Mouse (Mus musculus): ENCODE data around the gene Fkbp5.
A peak's percentile ranks its signal among the peaks of the same experiment; 100 is the strongest.
"Not testable (repeated sequence)": the region's sequence is repeated elsewhere in the genome, so short reads cannot be mapped to it uniquely, and the experiment has no call there.

Gene Fkbp5

DNA sequence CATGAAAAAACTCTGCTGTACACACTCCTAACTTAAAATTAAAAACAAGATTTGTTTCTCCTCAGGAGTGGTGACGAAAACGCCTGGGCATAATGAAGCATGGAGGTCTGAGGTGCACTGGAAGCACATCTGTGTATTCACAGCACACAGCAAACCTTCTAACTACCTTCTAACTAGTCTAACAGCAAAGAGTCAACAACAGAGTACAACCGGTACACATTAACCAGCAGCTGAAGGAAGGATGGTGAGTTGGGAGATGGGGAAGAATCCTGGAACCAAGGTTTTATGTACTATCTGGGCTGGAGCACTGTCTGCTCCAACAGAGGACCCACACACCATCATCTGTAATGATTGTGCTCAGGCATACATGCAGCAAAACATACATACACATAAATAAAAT is 65.4 kb downstream of the Fkbp5 start:
- DNase-seq: no peak

DNA sequence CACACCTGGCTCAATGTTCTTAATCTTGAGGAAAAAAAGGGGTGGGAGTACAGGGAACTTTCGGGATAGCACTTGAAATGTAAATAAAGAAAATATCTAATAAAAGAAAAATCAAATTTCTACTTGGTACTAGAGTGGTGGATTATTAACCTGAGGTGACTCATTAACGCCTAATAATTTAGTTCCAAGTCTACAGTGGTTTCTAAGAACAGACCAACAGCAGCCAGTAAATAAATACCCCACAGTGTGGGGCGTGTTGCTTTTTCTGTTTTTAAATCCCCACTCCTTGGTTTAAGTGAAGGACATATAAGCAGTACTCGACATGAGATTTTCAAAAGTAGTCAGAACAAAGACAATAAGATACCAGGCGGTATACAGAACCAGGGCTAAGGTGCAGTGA is 65.8 kb downstream of the Fkbp5 start:
- DNase-seq: no peak

DNA sequence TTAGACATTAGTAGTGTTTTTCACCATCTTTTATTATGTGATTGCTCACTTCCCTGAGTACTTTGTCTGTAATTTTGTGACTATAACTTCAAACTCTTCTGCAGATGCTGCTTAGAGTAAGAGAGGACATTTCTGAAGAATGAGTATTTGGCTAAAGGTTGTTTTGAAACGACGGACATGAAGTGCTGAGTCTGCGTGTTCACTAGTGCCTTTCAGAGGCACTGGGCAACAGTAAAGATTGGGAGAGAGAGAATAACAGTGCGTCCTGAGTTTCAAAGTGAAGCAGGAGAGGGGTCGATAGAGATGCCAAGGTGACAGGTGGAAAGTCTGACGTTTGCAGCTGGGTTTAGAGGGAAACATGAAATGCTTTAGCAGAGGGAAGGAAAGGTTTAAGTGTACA is 69.1 kb downstream of the Fkbp5 start:
- DNase-seq: no peak

DNA sequence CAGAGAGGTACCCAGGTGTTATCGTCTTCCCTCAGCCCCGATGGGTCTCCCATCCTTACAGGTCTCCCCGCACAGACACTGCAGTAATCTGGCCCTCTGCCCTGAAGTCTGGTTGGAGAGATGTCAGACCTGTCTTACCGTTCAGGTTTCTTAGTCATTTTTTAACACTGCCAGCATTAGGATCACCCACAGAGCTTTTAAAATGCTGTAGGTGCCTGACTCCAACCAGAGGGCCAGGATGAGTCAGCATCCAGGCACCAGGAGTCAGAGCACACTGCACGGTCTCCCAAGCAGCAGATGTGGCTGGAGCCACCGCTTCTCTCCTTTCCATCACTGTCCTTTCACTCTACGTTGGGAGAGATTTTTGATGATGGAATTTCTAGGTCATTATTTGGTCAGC is 69.5 kb downstream of the Fkbp5 start:
- no peak for DNase-seq

DNA sequence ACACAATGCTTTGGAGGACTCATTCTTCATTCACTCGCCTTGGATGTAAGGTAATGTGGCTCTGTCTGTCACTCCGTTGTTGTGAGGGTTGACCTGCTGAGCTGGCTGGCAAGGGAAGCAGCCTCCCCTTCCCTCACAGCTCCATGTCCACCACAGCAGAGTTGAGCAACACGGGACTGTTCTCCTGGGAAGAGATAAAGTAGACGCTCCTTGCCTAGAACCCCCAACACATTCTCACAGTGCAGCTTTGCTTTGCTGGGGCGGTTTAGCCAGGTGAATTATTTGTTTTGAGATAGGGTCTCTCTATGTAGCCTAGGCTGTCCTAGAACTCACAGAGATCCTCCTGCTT is 70.5 kb downstream of the Fkbp5 start:
- no peak for DNase-seq

DNA sequence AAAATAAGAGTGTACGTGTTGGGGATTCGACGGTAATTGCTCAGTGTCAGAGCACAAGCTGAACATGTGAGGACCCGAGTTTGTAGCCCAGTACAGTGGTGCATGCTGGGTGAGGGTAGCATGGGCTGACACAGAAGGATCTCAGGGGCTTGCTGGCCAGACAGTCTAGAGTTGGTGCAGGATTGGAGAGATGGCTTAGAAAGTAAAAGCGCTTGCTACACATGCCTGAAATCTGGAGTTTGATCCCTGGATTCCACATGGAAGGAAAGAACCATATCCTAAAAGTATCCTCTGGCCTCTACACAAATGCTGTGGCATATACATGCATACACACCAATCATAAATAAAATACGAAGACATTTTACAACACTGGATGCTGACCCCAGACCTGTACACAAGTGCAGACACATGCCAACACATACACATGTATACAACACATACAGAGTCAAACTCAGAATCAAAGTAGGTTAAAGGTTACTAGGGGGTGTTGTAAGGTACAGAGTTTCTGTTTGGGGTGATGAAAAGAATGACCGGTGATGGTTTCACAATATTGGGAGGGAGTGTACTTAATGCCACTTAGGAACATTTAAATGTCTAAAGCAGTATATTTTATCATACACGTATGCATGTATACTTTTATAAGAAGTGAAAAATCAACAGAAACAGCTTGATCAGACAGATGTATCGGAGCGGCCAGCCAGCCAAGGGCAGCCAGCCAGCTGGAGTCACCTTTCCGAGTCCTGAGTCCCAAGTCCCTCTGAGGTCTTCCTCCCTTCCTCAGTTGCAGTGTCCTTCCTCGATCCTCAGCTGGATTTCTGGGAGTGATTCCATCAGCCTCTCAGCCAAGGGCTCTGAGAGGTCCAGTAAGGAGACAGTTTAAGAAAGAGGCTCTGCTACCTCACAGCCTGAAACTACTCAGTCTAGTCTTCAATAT is 71.2 kb downstream of the Fkbp5 start:
- no peak for DNase-seq

DNA sequence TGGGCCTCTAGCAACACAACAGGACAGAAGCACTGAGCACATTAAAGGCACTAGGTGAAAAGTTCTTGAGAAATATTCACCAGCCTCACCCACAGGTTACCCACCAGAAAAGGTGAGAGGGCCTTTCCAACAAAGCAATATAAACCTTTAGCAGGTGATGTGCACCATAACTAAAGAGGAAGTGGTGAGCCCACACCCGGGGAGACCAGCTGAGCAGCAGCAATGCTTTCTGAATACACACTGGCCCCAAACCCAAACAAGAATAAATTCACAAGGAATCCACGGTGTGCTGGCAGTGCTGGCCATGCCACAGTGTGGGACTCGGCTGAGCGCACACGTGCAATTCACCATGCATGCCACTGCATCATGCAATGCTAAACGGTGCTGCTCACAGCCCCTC is 74.7 kb downstream of the Fkbp5 start:
- DNase-seq: no peak

DNA sequence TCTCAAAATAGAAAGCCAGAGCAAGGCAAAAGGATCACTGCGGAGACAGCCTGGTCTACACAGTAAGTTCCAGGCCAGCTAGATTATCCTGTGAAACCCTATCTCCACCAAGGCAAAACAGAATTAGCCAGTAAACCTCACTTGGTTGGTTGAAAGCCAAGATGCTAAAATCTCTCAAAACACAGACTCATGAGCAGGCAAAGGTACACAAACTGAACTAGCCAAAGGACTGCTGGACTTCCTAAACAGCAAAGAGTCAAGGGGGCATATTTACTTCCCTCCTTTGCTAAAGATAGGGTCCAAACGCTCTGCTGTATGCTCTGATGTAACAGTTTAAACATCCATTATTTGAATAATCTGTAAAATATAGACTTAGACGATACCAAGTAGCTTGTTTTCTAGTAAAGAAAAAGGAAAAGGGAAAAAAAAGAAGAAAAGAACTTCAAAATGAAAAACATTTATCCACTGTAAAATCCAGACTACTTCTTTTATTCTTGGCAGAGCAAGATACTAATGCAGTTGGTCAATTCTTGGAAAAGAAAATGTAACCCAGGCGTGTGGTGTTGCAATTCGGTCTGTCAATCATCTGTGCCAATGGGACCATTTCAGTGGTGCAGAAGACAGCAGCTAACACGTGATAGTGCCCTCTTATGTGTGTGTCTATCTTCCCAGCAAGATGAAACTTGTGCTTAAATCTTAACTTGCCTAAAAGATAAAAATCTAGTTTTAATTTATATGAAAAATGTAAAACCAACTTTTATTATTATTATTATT is 78.8 kb downstream of the Fkbp5 start:
- no peak for DNase-seq

DNA sequence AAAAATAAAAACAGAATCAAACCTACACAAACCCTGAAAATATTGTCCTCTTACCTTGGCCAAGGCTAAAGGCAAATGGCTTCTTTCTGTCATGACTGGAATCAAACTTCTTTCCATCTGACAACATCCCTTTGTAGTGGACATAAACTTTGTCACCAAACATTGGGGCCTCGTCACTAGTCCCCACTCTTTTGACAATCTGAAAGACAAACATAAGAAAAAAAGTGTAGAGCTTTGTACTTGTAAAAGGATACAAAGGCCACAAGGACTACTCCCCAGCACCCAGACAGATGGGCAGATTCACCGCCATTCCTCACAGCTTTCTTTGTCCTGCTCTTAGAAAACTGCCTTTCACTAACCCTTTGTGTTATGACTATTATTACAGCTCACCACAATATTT is 79.4 kb downstream of the Fkbp5 start:
- no peak for DNase-seq

DNA sequence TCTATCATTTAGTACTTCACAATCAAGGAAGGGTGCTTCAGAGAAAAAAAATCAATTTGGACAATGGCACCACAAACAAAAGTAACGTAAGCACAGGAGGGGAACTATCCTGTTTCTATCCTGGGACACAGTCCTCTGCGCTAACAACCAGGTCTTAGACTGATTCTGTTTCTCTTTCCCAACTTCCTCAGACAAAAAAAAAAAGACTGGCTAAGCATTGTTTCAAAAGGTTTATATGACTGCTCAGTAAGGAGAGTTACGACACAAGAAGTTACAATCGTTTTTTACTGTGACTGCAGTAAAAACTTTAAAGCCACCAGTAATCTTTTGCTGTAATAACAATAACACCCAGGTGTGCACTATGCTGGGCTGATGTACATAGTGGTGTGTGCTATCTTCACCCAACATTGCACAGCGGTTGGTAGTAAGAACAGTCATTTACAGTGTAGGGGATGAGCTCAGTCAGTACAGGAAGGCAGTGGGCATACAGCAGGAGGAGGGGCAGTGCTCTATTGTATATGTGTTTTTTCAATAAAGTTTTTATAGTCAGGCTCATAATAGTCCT is 82.3 kb downstream of the Fkbp5 start:
- no peak for DNase-seq

DNA sequence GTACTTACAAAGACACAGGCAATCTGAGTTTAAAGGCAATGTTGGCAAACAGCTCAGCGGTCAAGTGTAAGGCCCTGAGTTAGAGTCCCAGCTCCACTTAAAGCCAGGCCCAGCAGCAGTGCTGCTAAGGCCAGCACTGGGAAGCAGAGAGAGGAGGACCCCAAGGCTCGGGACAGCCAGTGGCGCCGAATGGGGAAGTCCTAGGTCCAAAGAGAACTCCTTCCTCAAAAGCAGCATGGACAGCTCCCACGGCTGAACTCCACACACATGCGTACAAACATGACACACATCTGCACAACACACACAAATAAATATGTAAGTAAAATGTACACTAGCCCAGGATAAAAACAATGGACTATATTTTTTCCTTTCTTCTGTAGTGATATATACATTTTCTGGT is 84.3 kb downstream of the Fkbp5 start:
- DNase-seq: no peak

DNA sequence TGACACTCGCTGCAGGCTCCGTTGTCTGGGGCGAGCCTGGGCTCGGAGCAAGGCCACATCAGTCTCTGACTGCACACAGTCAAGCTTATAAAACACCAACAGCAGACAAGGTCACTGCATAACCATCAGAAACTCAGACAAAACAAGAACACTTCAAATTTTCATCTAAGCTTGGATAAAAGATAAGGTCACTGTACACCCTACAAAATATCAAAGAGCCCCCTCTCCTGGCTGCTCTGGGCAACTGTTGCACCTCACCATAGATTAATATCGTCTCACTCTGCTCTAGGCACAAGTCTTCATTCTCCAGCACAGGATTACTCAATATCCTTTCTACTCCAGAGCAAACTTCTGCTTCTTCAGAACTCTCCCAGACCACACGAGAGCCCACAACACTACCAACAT is 85.4 kb downstream of the Fkbp5 start:
- no peak for DNase-seq

DNA sequence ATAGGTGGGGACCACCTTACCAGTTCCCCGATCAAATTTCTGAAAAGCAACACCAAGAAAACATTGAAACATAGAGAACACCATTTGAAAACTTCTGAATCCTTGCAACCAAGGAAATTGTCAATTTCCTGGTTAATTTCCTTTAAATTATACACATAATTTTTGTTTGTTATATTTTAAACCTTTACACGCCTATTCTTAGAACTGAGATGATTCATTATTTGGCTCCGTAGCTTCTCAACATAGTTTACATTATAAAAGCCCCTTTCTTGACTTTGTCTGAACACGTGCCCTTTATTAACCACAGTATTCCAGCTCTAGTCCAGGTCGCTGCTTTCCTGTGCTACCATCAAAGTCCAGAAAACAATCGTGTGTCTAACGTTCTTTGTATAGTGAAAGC is 86.3 kb downstream of the Fkbp5 start:
- DNase-seq: no peak

DNA sequence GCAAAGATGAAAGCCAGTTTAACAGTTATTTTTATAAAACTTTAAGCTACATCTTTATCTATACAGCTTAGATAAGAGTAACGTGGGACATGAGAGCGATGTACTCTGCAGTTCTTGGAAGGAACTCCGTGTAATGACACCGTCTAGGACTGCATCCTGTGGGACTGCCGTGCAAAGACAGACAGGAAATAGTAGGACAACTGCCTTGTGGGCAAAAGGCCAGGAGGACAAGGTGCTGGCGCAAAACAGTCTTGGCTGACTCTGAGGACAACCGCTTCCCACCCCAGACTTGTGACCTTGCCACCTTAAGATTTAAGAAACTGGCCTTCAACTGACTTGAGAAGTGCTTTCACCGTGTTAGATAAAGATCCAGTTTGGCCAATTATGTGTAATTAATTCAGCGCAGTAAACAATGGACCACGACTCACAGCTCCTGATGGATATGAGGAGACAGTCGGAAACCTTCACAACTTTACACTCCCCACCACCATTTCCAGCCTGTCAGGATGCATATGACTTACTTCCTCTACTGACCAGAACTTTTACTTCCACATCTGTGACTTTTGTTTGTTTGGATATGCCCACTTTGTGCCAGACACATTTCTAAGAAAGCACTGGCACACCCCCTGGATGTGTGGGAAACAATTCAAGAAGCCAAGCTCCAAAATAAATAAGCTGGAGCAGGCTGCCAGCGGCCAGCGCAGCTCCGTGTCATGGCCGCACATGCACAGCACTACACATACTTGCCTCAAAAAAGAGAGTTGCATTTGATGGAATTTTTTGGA is 88.7 kb downstream of the Fkbp5 start:
- peak; percentile 71 for DNase-seq

DNA sequence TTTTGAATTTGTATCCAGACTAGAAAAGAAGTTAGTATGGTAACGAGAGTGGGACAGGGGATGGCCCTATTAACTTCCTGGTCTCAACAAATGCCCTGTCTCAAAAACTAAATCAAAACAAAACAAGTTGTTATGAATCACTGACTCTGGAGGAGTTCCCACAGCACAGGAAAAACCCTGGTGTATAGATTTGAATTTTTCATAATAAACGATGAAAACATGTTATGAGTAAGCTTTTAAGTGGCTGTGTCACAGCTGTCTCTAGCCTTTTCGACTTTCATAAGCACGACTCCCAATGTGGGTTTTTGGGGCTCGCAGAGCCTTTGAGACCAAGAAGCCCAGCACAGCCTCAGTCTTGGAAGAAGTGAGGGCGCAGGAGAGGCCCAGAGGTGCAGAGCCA is 89.7 kb downstream of the Fkbp5 start:
- DNase-seq: no peak

DNA sequence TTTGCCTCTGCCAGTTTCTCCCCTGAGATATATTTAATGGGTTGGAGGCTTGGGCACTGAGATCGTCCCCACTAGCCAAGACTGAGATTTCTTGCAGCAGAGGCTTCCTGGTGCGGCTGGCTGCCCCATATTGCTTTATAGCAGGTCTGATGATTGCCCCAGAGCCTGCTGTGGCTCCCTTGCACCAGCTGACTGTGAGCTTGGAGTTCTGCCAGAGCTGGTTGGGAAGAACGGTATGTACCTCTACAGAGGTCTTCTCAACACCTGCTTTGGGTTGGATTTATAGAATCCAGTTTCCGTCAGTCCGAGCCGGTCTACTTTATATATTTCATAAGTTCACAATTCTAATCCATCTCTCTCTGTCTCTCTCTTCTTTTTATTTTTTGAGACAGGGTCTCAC is 93.0 kb downstream of the Fkbp5 start:
- DNase-seq: peak; percentile 75

DNA sequence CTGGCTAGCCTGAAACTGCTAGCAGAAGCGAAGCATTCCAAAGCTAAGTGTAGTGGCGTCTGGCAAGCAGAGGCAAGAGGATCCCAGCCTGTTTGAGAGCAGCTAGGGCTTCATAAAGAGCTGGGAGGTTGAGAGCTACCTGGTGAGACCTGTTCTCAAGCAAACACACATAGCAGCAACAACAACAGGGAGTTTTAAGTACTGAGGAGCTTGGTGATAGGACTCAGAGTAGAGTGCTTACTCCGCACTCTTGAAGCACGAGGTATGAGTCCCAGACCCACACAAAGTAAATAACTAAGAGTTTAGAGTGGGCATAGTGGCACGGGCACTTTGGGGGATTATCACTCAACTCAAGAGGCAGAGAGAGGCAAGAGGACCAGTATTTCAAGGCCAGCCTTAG is 96.3 kb downstream of the Fkbp5 start:
- DNase-seq: no peak

DNA sequence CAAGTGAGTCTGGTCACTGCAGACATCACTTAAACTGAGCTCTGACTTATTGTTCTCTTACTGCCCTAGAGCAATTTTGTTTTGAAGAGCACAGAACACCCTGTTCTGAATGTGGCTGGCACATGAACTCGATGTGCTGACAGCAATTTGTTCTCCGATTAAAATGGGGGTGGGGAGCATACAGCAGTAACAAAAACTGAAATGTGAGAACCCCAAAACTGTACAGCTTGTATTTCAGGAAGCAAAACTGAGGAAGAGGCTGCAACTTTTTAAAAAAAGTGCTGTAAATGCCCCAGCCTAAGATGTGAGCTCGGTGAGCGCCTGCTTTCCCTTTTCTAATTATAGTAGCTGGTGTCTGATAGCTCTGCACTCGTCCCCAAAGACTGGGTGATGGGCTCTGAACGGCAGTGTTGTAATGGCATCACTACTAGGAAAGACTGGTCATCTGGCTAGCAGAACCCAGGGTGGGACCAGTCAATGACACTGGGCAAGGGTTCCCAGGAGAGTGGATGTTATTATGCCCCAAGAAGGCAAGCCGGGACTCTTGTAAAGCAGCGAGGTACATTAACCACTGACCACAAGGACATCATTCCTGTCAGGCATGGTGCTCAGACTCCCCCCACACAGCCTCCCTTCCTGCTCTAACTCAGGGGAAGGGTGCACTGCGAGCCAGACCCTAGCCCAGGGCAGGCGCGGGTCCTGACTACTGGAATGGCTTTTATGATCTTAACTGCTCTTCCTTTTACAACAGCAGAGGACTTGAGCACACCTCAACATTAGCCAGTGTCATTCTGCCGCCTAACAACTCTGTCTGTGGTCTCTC is 96.9 kb downstream of the Fkbp5 start:
- DNase-seq: peak; percentile 55

DNA sequence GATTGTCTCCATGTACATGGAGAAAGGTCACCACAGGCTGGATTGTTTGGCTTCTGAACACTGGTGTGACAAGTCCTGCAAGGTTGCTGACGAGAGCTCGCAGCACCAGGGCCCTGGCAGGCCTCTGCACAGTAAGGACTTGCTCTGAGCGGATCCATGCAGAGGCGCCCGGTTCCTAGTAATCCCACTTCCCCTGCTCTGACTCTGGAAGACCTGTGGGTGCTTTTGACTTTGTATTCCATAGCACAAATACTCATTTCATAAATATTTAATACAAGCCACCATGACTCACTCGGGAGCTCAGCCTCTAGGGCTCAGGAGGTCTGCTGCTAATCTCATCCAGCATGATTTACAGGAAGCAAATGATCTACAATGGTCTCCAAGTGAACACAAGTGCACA is 97.7 kb downstream of the Fkbp5 start:
- DNase-seq: peak; percentile 54

DNA sequence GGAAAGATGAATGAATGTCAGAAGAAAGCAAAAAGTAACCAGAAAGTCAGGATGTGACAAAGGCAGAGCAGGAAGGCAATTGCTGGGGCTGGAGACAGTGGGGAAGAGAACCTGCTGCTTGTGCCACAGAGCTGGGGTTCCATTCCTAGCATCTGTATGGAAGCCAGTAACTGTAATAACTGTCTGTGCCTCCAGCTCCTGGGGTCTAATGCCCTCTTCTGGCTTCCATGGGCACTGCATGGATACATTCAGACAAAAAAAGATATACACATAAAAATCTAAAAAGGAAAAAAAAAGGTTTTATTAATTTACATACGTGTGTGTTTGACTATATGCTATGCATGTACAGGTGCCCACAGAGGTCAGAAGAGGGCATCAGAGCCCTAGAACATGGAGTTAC is 98.4 kb downstream of the Fkbp5 start:
- DNase-seq: peak; percentile 46

DNA sequence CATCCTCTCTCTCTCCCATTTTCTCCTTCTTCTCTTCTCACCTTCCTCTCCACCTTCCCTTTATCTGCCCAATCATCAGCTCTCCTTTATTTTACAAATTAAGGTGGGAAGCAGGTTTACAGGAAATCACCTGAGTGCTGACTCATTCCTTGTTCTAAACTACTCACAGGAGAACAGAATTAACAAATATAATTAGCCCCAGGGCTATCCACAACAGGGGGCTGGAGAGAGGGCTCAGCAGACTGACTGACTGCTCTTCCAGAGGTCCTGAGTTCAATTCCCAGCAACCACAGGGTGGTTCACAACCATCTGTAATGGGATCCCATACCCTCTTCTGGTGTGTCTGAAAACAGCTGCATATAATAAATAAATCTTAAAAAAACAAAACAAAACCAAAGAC is 98.8 kb downstream of the Fkbp5 start:
- not testable (repeated sequence) for DNase-seq

DNA sequence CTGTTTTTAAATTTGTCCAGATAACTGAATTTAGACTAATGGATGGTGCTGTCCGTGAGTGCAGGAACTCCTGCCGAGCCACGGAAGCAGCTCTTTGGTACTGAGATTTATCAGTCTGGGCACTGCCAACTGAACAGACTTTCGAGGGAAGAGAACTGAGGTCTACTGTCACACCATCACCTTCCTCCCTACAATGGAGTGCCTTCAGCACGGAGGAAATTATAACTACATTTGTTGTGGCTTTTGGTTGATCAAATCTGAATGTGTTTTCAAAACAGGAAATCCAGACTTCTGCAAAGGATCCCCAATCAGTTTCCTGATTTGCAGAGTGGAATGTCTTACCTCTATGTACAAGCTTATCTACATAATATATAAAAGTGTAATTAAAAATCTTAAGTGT is 99.6 kb downstream of the Fkbp5 start:
- no peak for DNase-seq

Measured in kidney, adult 18-20 months (tissue).